Mouse (Mus musculus): ENCODE data around the gene Tfrc. TPM values are rescaled to one million over a fixed set of nuclear protein-coding genes. Genes with fewer than 3 reads are reported as not detected.

Tfrc gene
- total and polyA plus RNA-seq, 3 experiments: 190 to 840 (median 358) TPM

DNA sequence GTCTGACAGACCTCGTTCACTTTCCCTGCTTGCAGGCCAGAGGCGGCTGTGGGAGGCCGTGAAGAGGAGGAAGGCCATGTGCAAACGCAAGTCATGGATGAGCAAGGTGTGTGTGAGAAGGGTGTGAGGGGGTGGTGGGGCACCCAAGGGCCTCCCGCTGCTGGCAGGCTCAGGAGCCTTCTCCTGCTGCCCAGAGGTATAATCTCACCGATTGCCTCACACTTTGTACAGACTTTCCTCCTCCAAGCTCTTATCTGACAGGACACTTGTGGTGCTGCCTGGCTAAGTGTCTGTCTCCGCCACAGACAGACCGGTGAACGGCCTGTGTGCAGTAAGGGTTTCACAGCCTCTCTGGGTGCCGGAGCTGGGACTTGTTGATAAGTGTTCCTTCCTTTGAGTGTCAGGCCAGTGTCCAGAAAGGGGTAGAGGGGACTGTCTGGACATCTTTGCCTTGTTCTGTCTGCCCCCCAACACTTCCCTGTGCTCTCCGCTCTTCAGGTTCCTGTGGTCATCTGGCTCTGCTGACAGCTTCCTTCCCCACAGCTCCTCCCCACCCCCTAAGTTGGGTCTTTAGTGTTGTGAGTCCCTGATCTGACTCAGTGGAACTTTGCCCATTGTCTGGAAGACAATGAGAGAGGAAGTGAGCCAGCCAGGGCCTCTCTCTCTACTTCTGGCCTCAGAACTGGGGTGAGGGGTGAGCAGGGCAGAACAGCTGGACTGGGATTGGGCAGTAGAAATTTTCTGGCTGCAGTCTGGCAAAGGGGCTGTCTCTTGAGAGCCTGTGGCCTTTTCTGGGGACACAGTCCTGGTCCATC, 57.3 kb downstream of the Tfrc start:
- in situ Hi-C loops (cut with MboI; ENCODE audit: low pct_ligation_motif_present, low pct_unique_long_range_greater_than_20kb, low sequenced_read_pairs) (no loop called here), dilution Hi-C loops (cut with MboI; ENCODE audit: extremely low pct_ligation_motif_present, extremely low pct_unique_long_range_greater_than_20kb, low sequenced_read_pairs) (no loop called here)
- H3K4me1 ChIP-seq (ENCODE audit: control insufficient read depth in 1 of 2, insufficient read depth in 2 of 2): peaks cover 42 to 81% of the 10 kb centered on the region in 2 experiments

DNA sequence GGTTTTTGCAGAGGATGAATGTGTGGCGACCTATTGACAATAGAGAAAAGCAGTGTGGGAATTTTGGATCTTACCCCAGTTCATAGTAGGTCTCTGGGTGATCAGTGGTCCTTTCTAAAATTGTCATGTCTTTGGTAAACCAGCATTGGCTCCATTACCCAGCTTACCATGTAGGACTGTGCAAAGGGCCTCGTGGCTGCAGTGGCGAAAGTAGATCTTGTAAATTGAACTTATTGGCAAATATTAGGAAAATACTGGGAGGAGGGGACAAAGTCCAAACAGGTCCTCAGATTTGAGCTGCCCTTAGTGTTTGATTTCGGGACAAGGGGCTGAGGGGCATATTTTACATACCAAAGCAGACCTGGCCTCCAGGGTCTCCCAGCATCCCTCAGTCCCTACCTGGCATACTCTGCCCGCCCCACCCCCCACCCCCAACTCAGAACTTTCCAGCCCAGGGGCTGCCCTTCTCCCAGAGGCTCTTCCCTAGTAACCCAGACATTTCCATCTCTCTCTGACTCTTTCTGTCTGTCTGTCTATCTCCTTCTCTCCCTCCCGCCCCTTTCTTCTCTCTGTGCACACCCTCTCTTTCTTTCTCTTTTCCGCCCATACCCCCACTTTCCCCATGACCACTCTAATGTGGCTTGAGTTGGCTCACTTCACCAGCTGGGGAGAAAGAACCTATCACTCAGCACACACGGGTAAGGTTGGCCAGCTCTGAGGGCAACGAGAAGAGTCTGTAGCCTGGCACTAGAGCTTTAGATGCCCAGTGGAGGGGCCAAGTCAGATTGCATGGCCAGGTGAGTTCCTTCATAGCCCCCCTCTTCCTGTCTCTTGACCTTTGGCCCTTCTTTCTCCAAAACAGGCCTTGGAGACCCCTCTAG, 58.2 kb downstream of the Tfrc start:
- peaks cover 0 to 50% of the 10 kb centered on the region in 2 experiments for H3K36me3 ChIP-seq (replicated peaks in 1 of 2; ENCODE audit: control insufficient read depth in 1 of 2, insufficient read depth in 1 of 2, low read length in 1 of 2)
- no peaks in the 10 kb centered on the region for H3K9me3 ChIP-seq (replicated peaks; ENCODE audit: low read length)
- TF ChIP-seq ELF1 (IDR thresholded peaks at IDR 0.05; ENCODE audit: low read depth, low read length) (no peak), EP300 (IDR thresholded peaks at IDR 0.05; ENCODE audit: low read length) (no peak), PAX5 (IDR thresholded peaks at IDR 0.05; ENCODE audit: low read length) (no peak), POLR2A (IDR thresholded peaks at IDR 0.05; ENCODE audit: low read depth, low read length) (no peak), ZC3H11A (IDR thresholded peaks at IDR 0.05; ENCODE audit: low read depth, low read length) (no peak), ZMIZ1 (IDR thresholded peaks at IDR 0.05; ENCODE audit: low read depth, low read length) (no peak), JUND (conservative IDR thresholded peaks at IDR 0.05; ENCODE audit: low read depth, low read length) (no peak), ETS1 (conservative IDR thresholded peaks at IDR 0.05; ENCODE audit: low read depth, low read length) (no peak), TBP (conservative IDR thresholded peaks at IDR 0.05; ENCODE audit: low read depth, low read length) (no peak)
- dilution Hi-C loops (cut with MboI; ENCODE audit: extremely low pct_ligation_motif_present, extremely low pct_unique_long_range_greater_than_20kb, low sequenced_read_pairs): no loop called here
- H3K9ac ChIP-seq (ENCODE audit: insufficient read depth, low read depth): no peak overlapping the region
- in situ Hi-C loops (cut with MboI; ENCODE audit: low pct_ligation_motif_present, low pct_unique_long_range_greater_than_20kb, low sequenced_read_pairs): no loop called here
- no peaks in the 10 kb centered on the region for H3K79me2 ChIP-seq (replicated peaks; ENCODE audit: control insufficient read depth, extremely low read depth, insufficient read depth, poor library complexity, severe bottlenecking)
- H3K4me3 ChIP-seq (replicated peaks in 1 of 3; ENCODE audit: low read depth in 2 of 3, low read length in 2 of 3, poor library complexity in 1 of 3): no peak overlapping the region
- H3K27ac ChIP-seq (ENCODE audit: insufficient read depth, low read depth): peak overlapping the region; percentile 46; the same call in 1 of the 2 replicates
- peaks cover 48 to 89% of the 10 kb centered on the region in 2 experiments for H3K4me1 ChIP-seq (ENCODE audit: control insufficient read depth in 1 of 2, insufficient read depth in 2 of 2)
- DNase-seq (ENCODE audit: extremely low read depth): no peak
- peak overlapping the region; percentile 60 for H3K4me2 ChIP-seq (ENCODE audit: insufficient read depth, low read depth, poor library complexity, severe bottlenecking)
- no peaks in the 10 kb centered on the region for H3K27me3 ChIP-seq (replicated peaks)

More for the DNA sequence above, 57.3 kb downstream of the Tfrc start:
- TF ChIP-seq HCFC1 (IDR thresholded peaks at IDR 0.05; ENCODE audit: low read depth, low read length) (peak; percentile 31), ETS1 (conservative IDR thresholded peaks at IDR 0.05; ENCODE audit: low read depth, low read length) (peak; percentile 54), CHD2 (IDR thresholded peaks at IDR 0.05; ENCODE audit: low read length) (peak; percentile 80), ELF1 (IDR thresholded peaks at IDR 0.05; ENCODE audit: low read depth, low read length) (peak; percentile 48; the same call in 1 of the 2 replicates), BHLHE40 (IDR thresholded peaks at IDR 0.05; ENCODE audit: low read depth, low read length) (peak; percentile 56), JUND (conservative IDR thresholded peaks at IDR 0.05; ENCODE audit: low read depth, low read length) (0 out of 2 replicates have a peak, but pooled peaks have one; percentile 11), SMC3 (IDR thresholded peaks at IDR 0.05; ENCODE audit: low read depth, low read length) (peak; percentile 7; the same call in 1 of the 2 replicates), IRF4 (IDR thresholded peaks at IDR 0.05; ENCODE audit: low read depth, low read length) (peak; percentile 90), POLR2A (IDR thresholded peaks at IDR 0.05; ENCODE audit: low read depth, low read length) (peak; percentile 40; the same call in 1 of the 2 replicates), USF2 (conservative IDR thresholded peaks at IDR 0.05; ENCODE audit: low read depth, low read length) (no peak), MYC (IDR thresholded peaks at IDR 0.05; ENCODE audit: low read depth, low read length) (no peak), MAFK (IDR thresholded peaks at IDR 0.05; ENCODE audit: insufficient replicate concordance, low read length) (no peak), TCF12 (IDR thresholded peaks at IDR 0.05; ENCODE audit: low read depth, low read length) (peak; percentile 72), EP300 (IDR thresholded peaks at IDR 0.05; ENCODE audit: low read length) (peak; percentile 88), MEF2A (IDR thresholded peaks at IDR 0.05; ENCODE audit: borderline replicate concordance, low read depth, low read length) (peak; percentile 75), RCOR1 (conservative IDR thresholded peaks at IDR 0.05; ENCODE audit: low read depth, low read length) (peak; percentile 83), SIN3A (IDR thresholded peaks at IDR 0.05; ENCODE audit: low read length) (peak; percentile 10; the same call in 1 of the 2 replicates), MAZ (IDR thresholded peaks at IDR 0.05; ENCODE audit: low read depth, low read length) (peak; percentile 38; the same call in 1 of the 2 replicates), TBP (conservative IDR thresholded peaks at IDR 0.05; ENCODE audit: low read depth, low read length) (no peak), RAD21 (IDR thresholded peaks at IDR 0.05; ENCODE audit: low read depth, low read length) (no peak), NELFE (IDR thresholded peaks at IDR 0.05; ENCODE audit: low read depth, low read length) (no peak), UBTF (IDR thresholded peaks at IDR 0.05; ENCODE audit: low read depth, low read length) (peak; percentile 30)
- DNase-seq (ENCODE audit: extremely low read depth): peak; percentile 70
- peak overlapping the region in 1 of 3 experiments; percentile 11 for H3K4me3 ChIP-seq (replicated peaks in 1 of 3; ENCODE audit: low read depth in 2 of 3, low read length in 2 of 3, poor library complexity in 1 of 3)
- peaks cover 0 to 51% of the 10 kb centered on the region in 2 experiments for H3K36me3 ChIP-seq (replicated peaks in 1 of 2; ENCODE audit: control insufficient read depth in 1 of 2, insufficient read depth in 1 of 2, low read length in 1 of 2)
- H3K4me2 ChIP-seq (ENCODE audit: insufficient read depth, low read depth, poor library complexity, severe bottlenecking): peak overlapping the region; percentile 60; the same call in 1 of the 2 replicates
- no peaks in the 10 kb centered on the region for H3K79me2 ChIP-seq (replicated peaks; ENCODE audit: control insufficient read depth, extremely low read depth, insufficient read depth, poor library complexity, severe bottlenecking)
- peak overlapping the region; percentile 46 for H3K27ac ChIP-seq (ENCODE audit: insufficient read depth, low read depth)
- no peaks in the 10 kb centered on the region for H3K9me3 ChIP-seq (replicated peaks; ENCODE audit: low read length)
- no peak overlapping the region for H3K9ac ChIP-seq (ENCODE audit: insufficient read depth, low read depth)
- no peaks in the 10 kb centered on the region for H3K27me3 ChIP-seq (replicated peaks)
